Mouse (Mus musculus): ENCODE measurements around the gene Sirt3. TPM values are rescaled to one million over a fixed set of nuclear protein-coding genes. Genes with fewer than 3 reads are reported as not detected.
A peak's percentile ranks its signal among the peaks of the same experiment; 100 is the strongest.

Gene Sirt3
- total RNA-seq (2021): 10 to 100 TPM; 31.3 to 33.8 TPM
- long read RNA-seq, experiment 1, transcript Sirt3-202 (7 exons, 1,416 nt): major isoform, 17 of 44 reads
- long read RNA-seq, experiment 1, partial matches to known transcripts: 2 of 44 reads
- long read RNA-seq, experiment 1, other reads (novel, unspliced or antisense): 19 of 44 reads
- long read RNA-seq, experiment 2, transcript Sirt3-202 (7 exons, 1,416 nt): major isoform, 13 of 33 reads
- long read RNA-seq, experiment 2, partial matches to known transcripts: 0 of 33 reads
- long read RNA-seq, experiment 2, other reads (novel, unspliced or antisense): 19 of 33 reads

DNA sequence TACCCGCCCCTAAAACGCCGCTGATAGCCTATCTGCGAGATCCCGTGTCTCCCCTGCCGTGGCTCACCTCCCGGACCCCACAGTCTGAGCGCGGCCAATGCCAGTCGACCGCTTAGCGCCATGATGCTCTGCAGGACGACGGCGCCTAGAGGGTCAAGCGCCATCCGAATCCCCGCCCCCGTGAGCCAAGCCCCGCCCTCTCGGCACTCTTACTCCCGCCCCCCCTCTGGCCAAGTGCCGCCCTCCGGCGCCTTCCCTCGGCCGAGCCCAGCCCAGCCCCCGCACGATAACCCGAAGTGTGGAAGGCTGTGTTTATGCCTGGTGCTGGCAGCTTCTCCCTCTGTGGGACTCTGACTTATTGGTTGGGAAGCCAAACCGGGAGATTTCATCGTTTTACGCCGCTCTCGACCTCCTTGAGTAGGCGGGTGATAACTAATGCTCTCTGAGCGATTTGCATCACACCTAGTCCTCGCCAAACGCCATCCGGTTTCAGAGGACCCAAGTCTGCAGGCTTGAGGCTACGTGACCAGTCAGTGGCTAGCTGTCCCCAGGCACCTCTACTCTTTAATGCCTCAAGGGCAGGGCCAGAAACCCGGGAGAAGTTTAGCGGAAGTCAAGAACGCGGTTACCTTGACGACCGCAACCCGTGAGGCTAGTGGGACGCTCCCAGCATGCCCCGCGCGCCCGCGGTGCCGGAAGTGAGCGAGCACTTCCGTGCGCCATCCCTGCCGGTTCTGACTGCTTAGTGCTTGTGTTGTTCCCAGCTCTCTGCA, at the start of gene Sirt3, which contains the start of gene Psmd13:
TSS of gene Sirt3 (minus strand) at position 614 of the 773 bp plus-strand sequence.
TSS of gene Psmd13 (plus strand) at position 273 of the 773 bp plus-strand sequence.
- peak; percentile 95 to 98 for DNase-seq

DNA sequence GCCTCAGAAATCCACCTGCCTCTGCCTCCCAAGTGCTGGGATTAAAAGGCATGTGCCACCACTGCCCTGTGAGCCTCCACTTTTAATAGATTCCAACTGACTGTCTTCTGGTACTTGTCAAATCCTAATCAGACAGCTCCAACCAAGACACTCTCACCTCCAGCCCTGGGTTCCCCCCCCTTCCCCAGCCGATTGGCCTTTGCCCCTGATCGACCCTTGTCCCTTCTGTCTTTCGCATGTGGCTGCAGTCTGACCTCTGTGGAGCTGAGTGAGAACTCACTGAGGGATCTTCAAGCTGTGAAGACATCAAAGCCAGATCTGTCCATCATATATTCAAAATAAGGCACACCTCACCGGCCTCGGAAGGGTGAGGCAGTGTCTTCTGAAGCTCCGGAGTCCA, 45.1 kb upstream of the Sirt3 start:
- no peak for DNase-seq

DNA sequence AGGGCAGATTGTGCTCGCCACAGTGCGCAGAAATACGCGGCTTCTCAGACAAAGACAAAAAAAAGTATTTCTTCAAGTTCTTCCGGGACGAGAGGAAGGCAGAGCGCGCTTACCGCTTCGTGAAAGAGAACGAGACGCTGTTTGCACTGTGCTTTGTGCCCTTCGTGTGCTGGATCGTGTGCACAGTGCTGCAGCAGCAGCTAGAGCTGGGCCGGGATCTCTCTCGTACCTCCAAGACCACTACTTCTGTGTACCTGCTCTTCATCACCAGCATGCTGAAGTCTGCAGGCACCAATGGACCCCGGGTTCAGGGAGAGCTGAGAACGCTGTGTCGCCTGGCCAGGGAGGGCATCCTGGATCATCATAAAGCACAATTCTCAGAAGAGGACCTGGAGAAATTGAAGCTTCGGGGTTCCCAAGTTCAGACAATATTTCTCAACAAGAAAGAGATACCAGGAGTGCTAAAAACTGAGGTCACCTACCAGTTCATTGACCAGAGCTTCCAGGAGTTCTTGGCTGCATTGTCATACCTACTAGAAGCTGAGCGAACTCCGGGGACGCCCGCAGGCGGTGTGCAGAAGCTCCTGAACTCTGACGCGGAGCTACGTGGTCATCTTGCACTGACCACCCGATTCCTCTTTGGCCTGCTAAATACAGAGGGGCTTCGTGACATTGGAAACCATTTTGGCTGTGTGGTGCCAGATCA, 41.1 kb upstream of the Sirt3 start:
- DNase-seq: no peak

DNA sequence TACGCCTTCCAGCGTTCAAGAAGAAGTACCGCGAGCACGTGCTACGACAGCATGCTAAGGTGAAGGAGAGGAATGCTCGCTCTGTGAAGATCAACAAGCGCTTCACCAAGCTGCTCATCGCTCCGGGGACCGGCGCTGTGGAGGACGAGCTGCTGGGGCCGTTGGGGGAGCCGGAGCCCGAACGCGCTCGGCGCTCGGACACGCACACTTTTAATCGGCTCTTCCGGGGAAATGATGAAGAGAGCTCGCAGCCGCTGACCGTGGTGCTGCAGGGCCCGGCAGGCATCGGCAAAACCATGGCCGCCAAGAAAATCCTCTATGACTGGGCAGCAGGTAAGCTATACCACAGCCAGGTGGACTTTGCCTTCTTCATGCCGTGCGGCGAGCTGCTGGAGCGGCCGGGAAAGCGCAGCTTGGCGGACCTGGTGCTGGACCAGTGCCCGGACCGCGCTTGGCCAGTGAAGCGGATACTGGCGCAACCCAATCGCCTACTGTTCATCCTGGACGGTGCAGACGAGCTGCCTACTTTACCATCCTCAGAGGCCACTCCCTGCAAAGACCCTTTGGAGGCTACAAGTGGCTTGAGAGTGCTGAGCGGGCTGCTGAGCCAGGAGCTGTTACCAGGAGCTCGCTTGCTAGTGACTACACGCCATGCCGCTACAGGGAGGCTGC, 40.4 kb upstream of the Sirt3 start:
- DNase-seq: peak; percentile 68 to 79

DNA sequence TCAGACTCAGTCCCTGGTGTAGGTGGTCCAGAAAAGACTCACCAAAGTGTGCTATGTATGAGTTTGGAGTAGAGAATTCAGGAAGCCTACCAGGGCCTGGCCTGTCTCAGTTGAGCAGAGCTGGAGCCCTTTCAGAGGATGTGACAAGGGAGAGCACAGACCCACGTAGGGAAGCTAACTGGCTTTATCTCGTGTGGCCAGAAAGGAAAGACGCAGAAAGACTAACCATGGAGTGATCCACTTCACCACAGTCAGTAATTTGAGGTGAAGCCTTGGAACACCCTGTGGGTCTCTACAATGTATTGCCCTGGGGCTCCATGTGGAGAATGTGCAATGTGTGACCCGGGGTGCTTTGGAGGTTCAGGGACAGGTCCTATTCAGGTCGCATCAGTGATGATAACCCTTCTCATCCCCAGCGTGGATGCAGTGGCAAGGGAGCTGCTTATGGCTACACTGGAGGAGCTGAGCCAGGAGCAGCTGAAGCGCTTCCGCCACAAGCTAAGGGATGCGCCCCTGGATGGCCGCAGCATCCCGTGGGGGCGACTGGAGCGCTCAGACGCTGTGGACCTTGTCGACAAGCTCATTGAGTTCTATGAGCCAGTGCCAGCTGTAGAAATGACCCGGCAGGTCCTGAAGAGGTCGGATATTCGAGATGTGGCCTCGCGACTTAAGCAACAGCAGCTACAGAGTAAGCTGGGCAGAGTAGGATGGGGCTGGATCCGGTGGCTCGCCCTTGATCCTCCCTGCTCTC, 39.3 kb upstream of the Sirt3 start:
- no peak for DNase-seq

DNA sequence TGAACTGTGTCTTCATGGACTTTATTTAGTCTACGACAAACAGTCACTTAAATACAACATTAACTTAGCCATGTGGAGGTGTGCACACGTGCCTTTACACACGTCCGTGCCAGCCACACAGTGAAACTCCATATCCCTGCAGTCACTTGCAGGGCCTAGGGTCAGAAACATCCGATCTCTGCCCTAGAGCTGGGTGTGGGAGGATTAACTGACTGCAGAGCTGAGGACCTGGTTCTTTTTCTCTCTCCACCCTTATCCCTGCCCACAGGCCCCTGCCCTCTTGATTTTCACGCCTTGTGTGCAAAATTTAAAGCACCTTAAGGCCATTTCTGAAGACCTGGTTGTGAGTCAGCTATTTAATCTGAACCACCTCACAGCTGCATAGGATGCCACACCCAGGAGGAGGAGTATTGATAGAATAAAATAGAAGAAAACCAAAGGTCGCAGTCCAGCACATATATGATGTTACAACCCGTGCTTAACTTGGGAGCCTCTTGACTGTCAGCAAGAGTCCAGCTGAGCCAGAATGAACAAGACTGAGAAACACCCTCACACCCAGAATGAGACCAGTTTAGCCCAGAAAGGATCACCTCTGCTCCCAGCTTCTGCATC, 38.4 kb upstream of the Sirt3 start, which contains the start of gene Nlrp6:
TSS of gene Nlrp6 (plus strand) at position 485 of the 612 bp plus-strand sequence.
- no peak for DNase-seq

DNA sequence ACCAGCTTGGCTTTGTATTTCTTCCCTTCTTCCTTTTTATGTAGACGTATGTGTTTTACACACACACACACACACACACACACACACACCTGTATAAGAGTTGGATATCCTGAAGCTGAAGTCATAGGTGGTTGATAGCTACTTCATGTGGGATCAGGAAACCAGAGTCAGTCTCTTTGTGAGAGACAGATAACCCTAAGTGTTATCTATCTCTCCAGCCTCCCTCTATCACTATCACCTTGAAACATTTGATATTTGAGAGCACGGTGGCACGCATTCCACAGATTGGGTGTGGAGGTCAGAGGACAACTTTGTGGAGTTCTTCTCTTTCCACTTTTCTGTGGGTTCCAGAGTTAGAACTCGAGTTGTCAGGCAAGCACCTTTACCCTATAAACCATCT, 37.8 kb upstream of the Sirt3 start:
- DNase-seq: no peak

DNA sequence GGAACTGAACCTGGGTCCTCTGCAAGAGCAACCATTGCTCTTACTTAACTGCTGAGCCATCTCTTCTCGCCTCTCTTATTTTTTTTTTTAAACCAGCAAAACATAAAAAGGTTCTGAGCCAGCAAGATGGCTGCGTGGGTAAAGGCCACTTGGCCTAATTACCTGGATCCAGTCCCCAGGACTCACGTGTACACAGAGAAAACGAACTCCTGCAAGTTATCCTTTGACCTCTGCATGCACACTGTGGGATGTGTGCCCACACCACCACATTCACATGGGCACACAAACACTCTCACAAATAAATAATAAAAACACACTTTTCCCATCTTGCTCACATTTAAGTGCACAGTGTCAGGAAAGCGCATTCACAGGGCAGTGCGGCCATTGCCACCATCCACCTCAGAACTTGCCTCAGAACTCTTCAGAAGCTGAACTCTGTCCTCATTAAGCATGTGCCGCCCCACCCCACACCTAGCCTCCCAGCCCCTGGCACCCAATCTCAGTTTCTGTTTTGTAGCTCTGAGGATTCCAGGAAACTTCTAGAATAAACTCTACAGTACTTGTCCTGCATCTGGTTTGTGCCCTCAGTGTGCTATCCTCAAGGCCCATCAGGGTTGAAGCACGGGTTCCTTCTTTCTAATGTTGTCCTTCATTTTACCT, 32.1 kb upstream of the Sirt3 start:
- no peak for DNase-seq

DNA sequence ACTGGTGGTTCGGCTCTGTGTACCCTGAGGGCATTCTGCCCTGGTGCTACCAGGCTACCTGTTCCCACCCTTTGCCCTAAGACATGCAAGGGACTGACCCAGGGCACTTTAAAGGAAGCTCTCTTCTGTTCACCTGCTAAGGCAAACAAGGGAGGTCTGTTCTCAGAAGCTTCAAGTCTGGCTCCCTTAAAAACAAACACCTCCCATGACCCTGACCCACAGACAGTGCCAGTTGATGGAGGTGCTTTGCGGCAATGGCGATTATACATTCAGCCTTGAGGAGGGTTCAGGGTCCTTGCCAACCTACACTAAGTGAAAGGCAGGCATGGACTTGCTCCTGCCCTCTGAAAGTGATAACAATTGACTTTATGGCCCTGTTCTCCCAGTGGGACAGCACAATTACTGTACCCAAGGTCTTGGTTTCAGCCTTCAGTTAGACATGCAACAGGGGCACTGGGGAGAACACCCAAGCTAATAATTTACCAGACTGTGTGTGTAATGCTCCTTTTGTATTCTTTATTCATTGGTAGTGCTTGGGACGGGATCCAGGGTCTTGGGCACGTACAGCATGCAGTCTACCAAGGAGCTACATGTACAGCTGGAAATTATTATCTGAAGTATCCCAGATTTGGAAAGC, 30.9 kb upstream of the Sirt3 start:
- no peak for DNase-seq

DNA sequence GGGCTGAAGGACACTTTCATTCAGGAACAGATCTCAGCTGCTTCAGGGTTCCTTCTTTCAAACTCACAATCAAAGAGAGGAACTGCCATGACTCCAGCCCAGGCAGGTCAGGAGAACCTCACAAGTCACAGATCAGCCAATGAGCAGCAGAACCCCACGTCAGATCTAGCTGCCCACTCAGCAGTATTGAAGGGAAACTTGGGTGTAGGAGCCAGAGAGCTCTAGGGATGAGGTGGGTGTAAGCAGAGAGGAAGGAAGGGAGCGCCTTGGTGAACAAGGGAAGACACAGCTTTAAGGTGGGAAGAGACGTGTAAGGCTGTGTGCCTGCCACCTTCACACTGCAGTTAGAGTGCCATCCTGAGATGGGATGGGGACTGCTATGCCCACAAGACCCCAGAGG, 30.2 kb upstream of the Sirt3 start:
- no peak for DNase-seq

DNA sequence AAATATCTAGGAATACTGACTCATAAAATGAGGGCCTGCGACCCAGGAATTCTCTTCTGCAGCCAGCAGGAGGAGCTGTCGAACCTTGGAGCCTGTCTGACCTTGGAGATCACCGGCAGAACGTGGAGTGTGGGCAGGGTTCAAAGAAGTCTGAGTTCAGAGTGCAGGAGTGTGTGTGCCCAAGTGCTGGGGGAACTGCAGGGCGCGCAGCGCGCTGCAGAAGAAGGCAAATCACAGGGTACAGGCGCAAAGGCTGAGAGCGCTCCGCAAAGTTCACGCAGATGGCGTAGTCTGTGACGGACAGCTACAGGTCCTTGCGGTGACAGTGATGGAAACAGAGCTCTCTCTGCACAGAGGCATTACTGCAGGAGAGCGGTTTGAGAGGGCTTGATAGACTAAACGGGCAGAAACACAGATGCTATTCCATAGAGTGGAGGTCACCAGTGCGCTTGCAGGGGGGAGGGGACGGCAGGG, 26.6 kb upstream of the Sirt3 start:
- peak; percentile 84 to 90 for DNase-seq

DNA sequence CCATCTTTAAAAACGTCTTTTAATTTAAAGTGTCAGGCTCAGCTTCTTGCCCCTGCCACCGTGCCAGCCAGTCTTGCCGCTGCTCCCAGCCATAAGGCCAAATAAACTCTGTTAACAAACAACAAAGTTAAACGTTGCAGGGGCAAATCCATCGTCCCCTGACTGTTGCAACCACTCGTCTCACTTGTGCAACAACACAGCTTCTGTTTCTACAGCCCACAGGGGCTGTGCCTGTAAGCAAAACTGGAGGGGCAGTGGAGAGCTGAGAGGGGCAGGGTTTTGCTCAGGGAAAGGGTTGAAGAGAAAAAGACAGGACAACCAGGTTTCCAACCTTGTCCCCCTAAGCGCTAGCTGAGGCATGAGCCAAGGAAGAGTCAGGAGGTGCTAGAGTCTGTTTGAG, 26.1 kb upstream of the Sirt3 start:
- DNase-seq: peak in 1 of 2 experiments; percentile 31

DNA sequence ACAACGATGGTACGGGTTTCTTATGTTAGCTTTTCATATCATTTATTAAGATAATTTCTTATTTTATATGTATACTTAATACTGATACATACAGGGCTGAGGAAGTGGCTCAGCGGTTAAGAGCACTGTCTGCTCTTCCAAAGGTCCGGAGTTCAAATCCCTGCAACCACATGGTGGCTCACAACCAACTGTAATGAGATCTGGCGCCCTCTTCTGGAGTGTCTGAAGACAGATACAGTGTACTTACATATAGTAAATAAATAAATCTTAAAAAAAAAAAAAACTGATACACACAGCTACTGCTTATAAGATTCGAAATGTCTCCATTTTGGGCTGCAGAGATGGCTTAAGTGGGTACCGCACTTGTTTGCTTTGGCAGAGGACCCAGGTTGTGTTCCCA, 25.6 kb upstream of the Sirt3 start:
- DNase-seq: no peak

DNA sequence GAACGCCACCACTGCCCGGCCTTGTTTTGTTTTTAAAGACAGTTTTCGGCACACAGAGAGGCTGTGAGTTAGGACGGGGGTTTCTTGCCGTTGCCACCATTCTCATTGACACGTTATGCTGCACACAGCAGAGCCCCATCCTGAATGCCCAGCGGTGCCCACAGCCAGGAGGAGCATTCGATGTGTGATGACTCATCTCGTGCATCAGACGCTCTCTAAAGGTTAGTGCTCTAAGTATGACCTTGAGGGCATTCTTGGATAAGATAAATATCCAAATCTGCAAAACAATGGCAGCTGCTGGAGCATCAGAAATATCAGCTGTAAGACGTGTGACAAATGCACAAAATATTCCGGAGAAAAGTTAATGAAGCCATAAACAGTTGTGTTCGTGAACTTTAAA, 25.0 kb upstream of the Sirt3 start:
- DNase-seq: peak; percentile 69 to 71

DNA sequence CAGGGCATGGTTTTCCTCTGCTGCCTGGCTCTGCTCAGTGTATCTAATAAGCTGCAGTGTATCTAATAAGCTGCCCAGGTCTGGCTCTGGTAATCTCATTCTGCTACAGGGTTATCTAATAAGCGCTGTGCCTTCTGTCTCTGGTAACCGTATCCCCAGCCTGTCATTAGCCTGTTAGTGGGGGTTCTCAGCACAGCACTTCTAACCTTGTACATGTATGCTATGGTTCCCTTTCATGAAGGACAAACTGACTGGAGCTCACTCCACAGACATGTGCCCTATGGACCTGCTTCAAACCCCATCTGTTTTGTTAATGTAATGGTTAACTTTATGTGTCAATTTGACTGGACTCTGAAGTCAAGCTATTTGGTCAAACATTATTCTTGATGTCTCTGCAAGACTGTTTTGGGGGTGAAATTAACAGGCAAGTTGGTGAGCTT, 23.6 kb upstream of the Sirt3 start:
- DNase-seq: no peak

DNA sequence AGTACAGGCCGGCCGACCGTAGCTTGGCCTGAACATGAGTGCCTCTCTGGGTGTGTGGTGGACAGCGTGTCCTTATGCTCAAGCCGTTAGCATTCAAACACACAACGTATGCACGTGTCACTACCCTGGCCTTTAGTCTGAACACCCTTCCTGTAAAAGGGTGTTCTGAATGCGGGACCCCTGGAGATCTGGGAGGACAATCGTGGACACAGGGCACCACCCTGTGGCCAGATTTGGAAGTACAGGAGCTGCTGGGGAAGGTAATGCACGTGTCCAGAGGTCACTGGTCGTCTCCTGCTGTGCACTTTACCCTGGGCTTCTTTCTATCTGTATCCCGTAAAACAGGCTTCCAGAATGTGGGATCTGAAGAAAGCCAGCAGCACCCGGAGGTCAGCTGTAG, 21.1 kb upstream of the Sirt3 start:
- peak; percentile 80 to 85 for DNase-seq

DNA sequence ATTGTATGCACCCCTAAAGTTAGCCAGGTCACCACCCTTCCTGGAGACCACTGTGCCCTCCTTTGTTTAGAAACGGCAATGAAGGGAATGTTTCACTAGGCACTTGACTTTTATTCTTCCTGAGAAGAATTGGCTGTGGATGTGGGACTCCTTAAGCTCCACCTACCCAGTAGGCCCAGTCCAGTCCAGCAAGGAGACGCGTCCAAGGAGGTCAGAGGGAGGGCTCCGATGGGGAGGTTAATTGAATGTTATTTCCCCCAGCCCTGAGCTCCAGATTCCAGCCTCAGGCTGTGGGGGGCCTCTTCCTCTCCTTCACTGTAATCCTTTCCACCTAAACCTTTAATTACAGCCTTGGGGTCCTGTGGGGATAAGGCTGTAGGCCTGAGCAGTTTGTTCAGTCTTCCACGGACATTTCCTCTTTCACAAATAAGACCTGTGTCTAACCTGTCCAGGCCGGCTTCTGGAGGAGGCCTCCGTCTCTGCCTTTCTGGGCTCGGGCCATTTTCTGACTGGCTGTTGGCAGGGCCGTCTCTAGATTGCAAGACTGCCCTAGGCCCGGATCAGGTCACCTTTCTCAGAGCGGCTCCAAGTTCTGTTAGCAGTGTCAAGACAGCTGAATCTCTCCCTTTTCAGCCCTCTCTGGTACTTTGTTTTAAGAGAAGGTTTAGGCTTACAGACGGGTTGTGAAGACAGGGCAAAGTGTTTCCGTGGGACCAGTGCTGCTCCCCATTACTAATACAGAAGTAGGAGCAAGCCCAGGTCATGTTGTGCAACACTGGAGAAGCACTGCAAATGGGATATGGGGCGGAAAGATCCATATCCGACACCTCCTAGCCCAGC, 20.1 kb upstream of the Sirt3 start:
- no peak for DNase-seq

DNA sequence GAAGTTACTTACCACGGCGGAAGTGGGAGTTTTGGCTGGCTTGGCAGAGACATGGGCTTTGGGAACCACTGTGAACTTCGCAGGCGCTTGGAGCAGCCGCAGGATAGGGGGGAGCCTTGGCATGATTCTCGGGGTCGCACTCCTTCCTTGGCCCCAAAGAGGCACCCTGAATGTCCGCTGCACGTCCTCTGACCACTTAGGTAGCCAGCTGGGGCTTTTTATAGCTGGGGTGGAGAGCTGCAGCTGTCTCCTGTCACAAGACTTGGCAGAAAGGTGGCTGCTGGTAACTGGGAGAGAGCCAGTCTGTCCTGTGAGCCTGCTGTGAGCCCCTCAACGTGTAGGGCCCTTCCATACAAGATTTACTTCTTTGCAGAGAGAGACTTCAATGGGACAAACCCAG, 18.1 kb upstream of the Sirt3 start, which contains the start of gene Cox8b:
TSS of gene Cox8b (minus strand) at position 227 of the 400 bp plus-strand sequence.
- no peak for DNase-seq

DNA sequence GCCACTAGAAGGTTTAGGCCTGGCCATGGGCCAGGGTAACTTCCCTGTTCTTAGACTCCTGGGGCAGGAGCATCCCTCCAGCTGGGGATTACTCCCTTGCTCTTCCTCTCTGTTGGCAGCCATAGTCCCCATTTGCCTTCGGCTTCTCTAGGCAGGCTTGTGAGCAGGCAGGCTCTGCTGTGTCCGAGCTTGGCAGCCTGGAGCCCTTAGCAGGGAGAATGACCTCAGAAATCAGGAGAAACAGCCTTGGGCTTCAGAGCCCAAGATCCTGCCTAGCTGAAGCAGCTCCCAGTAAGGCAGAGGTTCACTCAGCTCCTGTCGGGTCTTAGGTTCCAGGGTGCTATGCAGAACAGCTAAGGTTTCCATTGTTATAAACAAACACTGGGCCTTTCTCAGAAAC, 17.0 kb upstream of the Sirt3 start:
- DNase-seq: peak in 1 of 2 experiments; percentile 37

Measured in adrenal gland, postnatal 36 days (tissue).